Mouse (Mus musculus): ENCODE measurements around the gene Pecr.
"Not testable (repeated sequence)": the region's sequence is repeated elsewhere in the genome, so short reads cannot be mapped to it uniquely, and the experiment has no call there.

Pecr gene

GRCm38 (mm10) chr1:72237007-72237775 lies 46.9 kb downstream of the Pecr start:
- DNase-seq (ENCODE audit: low spot score in 2 of 2) = peak in 1 of 2 experiments; percentile 69

- DNase-seq (ENCODE audit: low spot score in 2 of 2) = peak; percentile 68 to 71
These were observed 47.6 kb downstream of the Pecr start for GRCm38 (mm10) chr1:72236363-72237006.

GRCm38 (mm10) chr1:72232592-72232991 lies 51.5 kb downstream of the Pecr start:
- not testable (repeated sequence) for DNase-seq (ENCODE audit: low spot score in 2 of 2)

GRCm38 (mm10) chr1:72228974-72229373 lies 55.1 kb downstream of the Pecr start:
- DNase-seq (ENCODE audit: low spot score in 2 of 2) = no peak

- no peak for DNase-seq (ENCODE audit: low spot score in 2 of 2)
These were observed 56.6 kb downstream of the Pecr start for GRCm38 (mm10) chr1:72227546-72227945.

- DNase-seq (ENCODE audit: low spot score in 2 of 2) = no peak
These were observed 57.1 kb downstream of the Pecr start for GRCm38 (mm10) chr1:72226887-72227481.

GRCm38 (mm10) chr1:72226172-72226886 lies 57.8 kb downstream of the Pecr start:
- no peak for DNase-seq (ENCODE audit: low spot score in 2 of 2)

GRCm38 (mm10) chr1:72225720-72226171 lies 58.4 kb downstream of the Pecr start:
- DNase-seq (ENCODE audit: low spot score in 2 of 2) = peak; percentile 74 to 79

- DNase-seq (ENCODE audit: low spot score in 2 of 2) = no peak
These were observed 58.9 kb downstream of the Pecr start for GRCm38 (mm10) chr1:72225054-72225718.

GRCm38 (mm10) chr1:72220008-72220407 lies 64.1 kb downstream of the Pecr start:
- DNase-seq (ENCODE audit: low spot score in 2 of 2) = peak; percentile 28 to 75

GRCm38 (mm10) chr1:72219116-72219515 lies 65.0 kb downstream of the Pecr start:
- no peak for DNase-seq (ENCODE audit: low spot score in 2 of 2)

- DNase-seq (ENCODE audit: low spot score in 2 of 2) = no peak
These were observed 65.5 kb downstream of the Pecr start for GRCm38 (mm10) chr1:72218626-72219025.

GRCm38 (mm10) chr1:72216761-72217160 lies 67.4 kb downstream of the Pecr start:
- DNase-seq (ENCODE audit: low spot score in 2 of 2) = no peak

- no peak for DNase-seq (ENCODE audit: low spot score in 2 of 2)
These were observed 68.9 kb downstream of the Pecr start for GRCm38 (mm10) chr1:72215174-72215573.

- no peak for DNase-seq (ENCODE audit: low spot score in 2 of 2)
These were observed 69.6 kb downstream of the Pecr start for GRCm38 (mm10) chr1:72214470-72214961.

GRCm38 (mm10) chr1:72213954-72214353 lies 70.2 kb downstream of the Pecr start:
- DNase-seq (ENCODE audit: low spot score in 2 of 2) = no peak

GRCm38 (mm10) chr1:72211701-72212699 lies 72.1 kb downstream of the Pecr start, which contains the start of gene Mreg:
Gene Mreg (minus strand): TSS chr1:72212307.
- DNase-seq (ENCODE audit: low spot score in 2 of 2) = peak; percentile 55 to 56

- no peak for DNase-seq (ENCODE audit: low spot score in 2 of 2)
These were observed 73.1 kb downstream of the Pecr start for GRCm38 (mm10) chr1:72210803-72211679.

Data from frontal cortex, postnatal 36 days (tissue).